Mouse (Mus musculus): ENCODE measurements around the gene Adamts2.

DNA sequence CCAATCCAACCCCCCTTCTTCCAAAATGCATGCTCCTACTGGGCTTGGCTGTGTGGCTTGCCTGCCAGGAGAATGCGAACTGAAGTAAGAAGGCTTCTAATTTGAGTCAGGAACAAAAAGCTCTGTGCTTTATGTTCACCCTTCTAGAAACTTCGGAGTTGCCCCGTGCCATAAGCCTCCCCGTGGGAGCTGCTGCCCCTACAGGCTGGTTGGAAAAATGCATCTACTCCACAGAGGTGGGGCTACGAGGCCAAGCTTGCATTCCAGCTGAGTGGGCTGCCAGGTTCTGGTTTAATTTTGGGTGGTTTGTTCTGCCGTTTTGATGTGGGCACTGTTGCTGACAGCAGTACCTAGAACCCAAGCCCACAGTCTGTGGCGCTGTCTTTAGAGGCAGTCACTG is 14.9 kb upstream of the Adamts2 start:
- TF ChIP-seq CTCF (IDR thresholded peaks at IDR 0.05; ENCODE audit: low read depth, low read length): peak; percentile 58
- no peak for TF ChIP-seq POLR2A (IDR thresholded peaks at IDR 0.05; ENCODE audit: insufficient read depth, low read length)
- no peak for TF ChIP-seq EP300 (IDR thresholded peaks at IDR 0.05; ENCODE audit: insufficient read depth, low read depth, low read length)
